Mouse (Mus musculus): Measurements from ENCODE around the gene Pfn1.

GRCm38 (mm10) chr11:70652884-70653344 lies 1.5 kb downstream of the Pfn1 start:
- TF ChIP-seq CTCF (IDR thresholded peaks at IDR 0.05; ENCODE audit: low read depth, low read length) (no peak), POLR2A (IDR thresholded peaks at IDR 0.05; ENCODE audit: borderline replicate concordance, low read depth, low read length) (no peak)

Measured in bone marrow macrophage, adult 2 months (primary cell).